Mouse (Mus musculus) forebrain, embryonic 11.5 days (tissue): ENCODE measurements around the gene Defb23. TPM values are rescaled to one million over a fixed set of nuclear protein-coding genes. Genes with fewer than 3 reads are reported as not detected.
"Not testable (repeated sequence)": the region's sequence is repeated elsewhere in the genome, so short reads cannot be mapped to it uniquely, and the experiment has no call there.

ENCODE experiments used
- ATAC-seq: fragments of 200-750 bp; cut with Nextera tagmentation; replicated peaks from 2 replicates; pipeline ENCODE4 v1.8.0; 2017; ENCODE audit warnings: moderate TSS enrichment; ENCODE audit not compliant: low FRiP score
- DNase-seq: peaks from one replicate; pipeline ENCODE4 v3.0.0-alpha.2; 2017; ENCODE audit warnings: low spot score
- H3K27ac ChIP-seq: fragments of 300-500 bp; sonication (generic); 2 replicates; pipeline ENCODE4 v1.5.1; 2014; ENCODE audit warnings: low read depth, low read length
- H3K27me3 ChIP-seq: fragments of 300-500 bp; sonication (generic); 2 replicates; pipeline ENCODE4 v1.6.1; 2014; ENCODE audit warnings: mild to moderate bottlenecking, low read length, mixed read lengths; ENCODE audit not compliant: control insufficient read depth, insufficient read depth
- H3K36me3 ChIP-seq: fragments of 300-500 bp; sonication (generic); 2 replicates; pipeline ENCODE4 v1.6.1; 2014; ENCODE audit warnings: mild to moderate bottlenecking, low read length, moderate library complexity, mixed read lengths; ENCODE audit not compliant: control insufficient read depth, insufficient read depth
- H3K4me1 ChIP-seq: fragments of 300-500 bp; sonication (generic); replicated peaks from 2 replicates; pipeline ENCODE4 v1.6.1; 2014; ENCODE audit warnings: low read length, mixed read lengths; ENCODE audit not compliant: control insufficient read depth, insufficient read depth
- H3K4me2 ChIP-seq: fragments of 300-500 bp; sonication (generic); 2 replicates; pipeline ENCODE4 v1.6.1; 2014; ENCODE audit warnings: low read depth, mild to moderate bottlenecking, low read length, moderate library complexity, mixed read lengths; ENCODE audit not compliant: severe bottlenecking
- H3K4me3 ChIP-seq: fragments of 300-500 bp; sonication (generic); 2 replicates; pipeline ENCODE4 v1.5.1; 2014; ENCODE audit warnings: low read depth, low read length
- H3K9ac ChIP-seq: fragments of 300-500 bp; sonication (generic); 2 replicates; pipeline ENCODE4 v1.6.1; 2014; ENCODE audit warnings: low read length
- H3K9me3 ChIP-seq: fragments of 300-500 bp; sonication (generic); 2 replicates; pipeline ENCODE4 v1.6.1; 2016; ENCODE audit warnings: low read length, mixed read lengths; ENCODE audit not compliant: control insufficient read depth
- WGBS: fragments of 180-500 bp; shearing (Covaris S2); extraction: QIAGEN DNeasy Blood & Tissue Kit; methylation state at CpG from one replicate; pipeline ENCODE4 v1.1.7; 2014; 5-methylcytosine and 5-hydroxymethylcytosine counted together
- polyA plus RNA-seq: library from polyadenylated mRNA; unstranded; fragments of >200 nt; fragmentation: Nextera tagmentation; extraction: Ambion mirVana; gene quantifications from 2 replicates; pipeline ENCODE4 v1.2.1, GENCODE M21; 2014

Gene Defb23
- polyA plus RNA-seq, 1 experiment from 2014 or later = not detected

DNA sequence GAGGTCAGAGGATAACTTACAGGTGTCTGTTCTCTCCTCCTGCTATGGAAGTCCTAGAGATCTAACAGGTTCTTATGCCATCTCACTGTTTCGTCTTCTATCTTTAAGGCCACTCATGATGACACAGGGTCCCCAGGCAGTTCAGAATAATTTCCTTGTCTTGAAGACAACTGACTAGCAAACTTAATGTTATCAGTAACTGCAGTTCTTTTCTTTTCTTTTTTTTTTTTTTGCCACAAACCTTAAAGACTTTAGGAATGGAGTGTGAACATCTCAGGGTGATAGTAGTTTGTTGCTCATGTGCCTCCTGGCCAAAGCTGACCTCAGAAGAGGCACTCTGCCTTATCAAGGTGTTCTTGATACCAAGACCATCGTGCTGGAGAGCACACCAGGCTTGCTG is 17.8 kb downstream of the Defb23 start:
- DNase-seq (no peak), ATAC-seq (no peak)
- Histone ChIP-seq H3K4me3 (no peak overlapping the region), H3K4me1 (no peaks in the 10 kb centered on the region), H3K36me3 (no peaks in the 10 kb centered on the region), H3K27ac (no peak overlapping the region), H3K9me3 (no peaks in the 10 kb centered on the region), H3K27me3 (no peaks in the 10 kb centered on the region), H3K9ac (no peak overlapping the region), H3K4me2 (no peak overlapping the region)
- WGBS = 86% methylated on average over 2 of the region's 2 CpGs

DNA sequence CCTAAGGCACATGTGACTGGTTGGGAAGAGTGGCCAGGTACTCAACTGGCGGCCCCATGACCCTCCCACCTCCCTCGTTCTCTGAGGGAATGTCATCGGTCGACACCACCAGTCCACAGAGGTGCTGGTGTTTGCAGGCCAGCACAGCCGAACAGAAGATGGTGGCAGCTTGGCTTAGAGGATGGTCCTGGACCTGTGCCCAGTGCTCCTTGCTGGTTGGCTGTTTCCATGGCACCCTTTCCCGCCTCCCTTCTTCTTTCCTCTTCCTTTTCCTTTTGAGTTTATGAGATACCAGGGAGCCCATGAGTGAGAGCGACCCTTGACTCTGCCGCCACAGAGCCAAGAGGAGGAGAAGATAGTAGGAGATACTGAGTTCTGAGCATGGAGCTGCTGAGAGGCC is 21.1 kb downstream of the Defb23 start:
- Histone ChIP-seq H3K4me2 (no peak overlapping the region), H3K27me3 (no peaks in the 10 kb centered on the region), H3K4me3 (no peak overlapping the region), H3K27ac (no peak overlapping the region), H3K9ac (no peak overlapping the region), H3K36me3 (no peaks in the 10 kb centered on the region), H3K9me3 (no peaks in the 10 kb centered on the region), H3K4me1 (no peaks in the 10 kb centered on the region)
- WGBS = 87% methylated on average over 8 of the region's 8 CpGs
- ATAC-seq (no peak), DNase-seq (no peak)

DNA sequence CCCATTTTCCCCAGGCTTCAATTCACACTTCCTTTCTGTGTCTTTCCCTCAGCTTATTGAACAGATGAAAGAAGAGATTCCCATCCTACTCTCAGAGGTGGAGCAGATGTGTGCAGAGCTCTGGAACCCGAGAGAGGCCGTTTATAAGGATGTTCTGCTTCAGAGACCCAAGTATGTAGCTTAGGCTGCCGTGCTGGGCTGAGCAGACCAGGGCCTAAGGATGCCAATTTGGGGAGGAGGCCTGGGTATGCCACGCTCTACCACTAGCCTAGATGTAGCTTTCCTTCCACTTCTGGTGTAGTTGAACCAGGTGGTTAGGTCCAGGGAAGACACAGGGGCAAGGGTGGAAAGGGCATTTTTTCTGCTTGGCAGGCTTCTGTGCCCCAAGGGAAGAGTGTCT is 22.1 kb downstream of the Defb23 start:
- ATAC-seq (no peak), DNase-seq (no peak)
- 83% methylated on average over 4 of the region's 4 CpGs for WGBS
- Histone ChIP-seq H3K4me2 (no peak overlapping the region), H3K4me1 (no peaks in the 10 kb centered on the region; the same call in 1 of the 2 replicates), H3K9ac (no peak overlapping the region), H3K27me3 (no peaks in the 10 kb centered on the region), H3K27ac (no peak overlapping the region), H3K9me3 (no peaks in the 10 kb centered on the region), H3K4me3 (no peak overlapping the region), H3K36me3 (no peaks in the 10 kb centered on the region)

DNA sequence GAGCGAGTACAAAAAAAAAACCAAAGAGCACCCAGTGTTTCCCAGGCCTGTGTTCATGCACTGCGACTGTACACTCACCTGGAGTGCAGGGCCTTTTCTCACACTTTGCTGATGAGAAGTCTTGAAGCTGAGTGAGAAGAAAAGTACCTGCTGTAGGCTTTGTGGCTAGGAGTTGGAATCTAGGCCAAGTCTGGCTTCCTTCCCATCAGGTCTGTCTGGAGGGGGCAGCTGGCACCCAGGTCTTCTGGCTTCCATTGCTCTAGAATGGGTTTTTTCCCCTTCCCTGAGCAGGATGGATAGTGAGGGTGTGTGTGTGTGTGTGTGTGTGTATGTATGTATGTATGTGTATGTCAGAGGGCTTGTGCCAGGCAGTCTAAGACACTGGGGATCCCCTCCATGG is 24.6 kb downstream of the Defb23 start:
- WGBS = 88% methylated on average over 2 of the region's 2 CpGs
- no peak for DNase-seq
- Histone ChIP-seq H3K36me3 (no peaks in the 10 kb centered on the region), H3K4me2 (no peak overlapping the region), H3K27me3 (no peaks in the 10 kb centered on the region), H3K9ac (no peak overlapping the region), H3K9me3 (no peaks in the 10 kb centered on the region), H3K4me1 (no peaks in the 10 kb centered on the region; the same call in 1 of the 2 replicates), H3K27ac (no peak overlapping the region), H3K4me3 (no peak overlapping the region)
- no peak for ATAC-seq

DNA sequence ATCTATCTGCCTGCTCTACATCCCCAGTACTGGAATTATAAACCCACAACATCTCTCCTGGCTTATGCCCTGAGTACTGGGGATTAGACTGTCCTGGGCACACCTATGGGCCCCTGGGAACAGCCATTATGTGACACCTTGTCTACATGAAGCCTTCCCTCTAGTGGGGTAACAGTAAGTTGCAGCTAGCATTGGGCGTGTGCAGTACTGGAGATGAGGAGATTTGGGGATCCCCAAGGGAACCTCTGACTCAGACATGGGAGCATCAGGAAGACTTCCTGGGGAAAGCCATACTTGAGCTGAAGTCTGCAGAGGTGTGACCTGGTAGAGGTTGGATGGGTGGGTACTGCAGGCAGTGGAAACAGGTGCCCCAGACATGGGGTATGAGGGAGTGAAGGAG is 25.5 kb downstream of the Defb23 start:
- H3K27ac ChIP-seq = no peak overlapping the region
- no peak overlapping the region for H3K4me3 ChIP-seq
- no peak overlapping the region for H3K4me2 ChIP-seq
- no peaks in the 10 kb centered on the region for H3K36me3 ChIP-seq
- no peaks in the 10 kb centered on the region for H3K9me3 ChIP-seq
- H3K27me3 ChIP-seq = no peaks in the 10 kb centered on the region
- DNase-seq (no peak), ATAC-seq (no peak)
- no peaks in the 10 kb centered on the region; the same call in 1 of the 2 replicates for H3K4me1 ChIP-seq
- WGBS = 69% methylated on average over 1 of the region's 1 CpGs
- H3K9ac ChIP-seq = no peak overlapping the region

DNA sequence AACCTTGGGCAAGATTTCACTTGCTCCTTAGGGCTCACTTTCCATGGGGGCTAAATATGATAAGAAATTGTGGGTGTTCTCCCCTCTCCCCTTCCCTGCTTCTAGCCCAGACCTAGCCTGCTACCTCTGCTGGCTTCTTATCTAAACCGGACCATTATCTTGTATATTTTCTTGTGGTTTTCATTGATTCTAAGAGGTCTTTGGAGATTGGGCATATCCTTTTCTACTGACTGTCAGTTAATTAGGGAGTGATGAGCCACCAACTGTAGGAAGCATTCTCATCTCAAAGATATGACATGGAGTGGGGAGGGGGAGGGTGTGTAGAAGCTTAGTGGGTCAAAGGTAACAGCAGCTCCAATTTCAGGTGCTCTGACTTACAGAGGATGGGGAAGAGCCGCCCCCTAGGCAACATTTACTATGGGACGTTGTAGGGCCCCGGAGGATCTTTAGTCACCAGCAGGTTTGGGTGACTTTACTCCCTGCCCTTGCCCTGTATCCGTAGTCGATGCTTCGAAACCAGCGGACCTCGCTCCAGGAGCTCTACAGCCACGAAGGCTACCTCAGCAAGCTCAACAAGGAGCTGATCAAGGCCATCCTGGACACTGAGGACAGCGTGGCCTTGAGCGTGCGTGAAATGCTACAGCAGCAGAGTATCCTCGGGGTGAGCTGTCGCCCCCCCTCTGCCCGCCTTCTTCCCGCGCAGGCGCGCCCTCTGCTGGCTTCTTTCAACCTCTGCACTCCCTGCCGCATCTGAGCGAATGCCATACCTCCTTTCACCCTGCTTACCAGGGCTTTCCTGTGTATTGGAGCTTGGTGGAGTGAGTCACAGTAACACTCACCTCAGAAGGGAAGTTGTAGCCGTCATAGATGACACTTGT is 27.2 kb downstream of the Defb23 start:
- DNase-seq = peak; percentile 93
- no peaks in the 10 kb centered on the region for H3K36me3 ChIP-seq
- peak; percentile 85 for ATAC-seq
- no peaks in the 10 kb centered on the region; the same call in 1 of the 2 replicates for H3K4me1 ChIP-seq
- WGBS = 4% methylated on average over 22 of the region's 23 CpGs
- H3K4me2 ChIP-seq = peak overlapping the region; percentile 70
- no peak overlapping the region for H3K27ac ChIP-seq
- no peaks in the 10 kb centered on the region for H3K27me3 ChIP-seq
- peak overlapping the region; percentile 28 for H3K4me3 ChIP-seq
- H3K9me3 ChIP-seq = no peaks in the 10 kb centered on the region
- H3K9ac ChIP-seq = peak overlapping the region; percentile 60

DNA sequence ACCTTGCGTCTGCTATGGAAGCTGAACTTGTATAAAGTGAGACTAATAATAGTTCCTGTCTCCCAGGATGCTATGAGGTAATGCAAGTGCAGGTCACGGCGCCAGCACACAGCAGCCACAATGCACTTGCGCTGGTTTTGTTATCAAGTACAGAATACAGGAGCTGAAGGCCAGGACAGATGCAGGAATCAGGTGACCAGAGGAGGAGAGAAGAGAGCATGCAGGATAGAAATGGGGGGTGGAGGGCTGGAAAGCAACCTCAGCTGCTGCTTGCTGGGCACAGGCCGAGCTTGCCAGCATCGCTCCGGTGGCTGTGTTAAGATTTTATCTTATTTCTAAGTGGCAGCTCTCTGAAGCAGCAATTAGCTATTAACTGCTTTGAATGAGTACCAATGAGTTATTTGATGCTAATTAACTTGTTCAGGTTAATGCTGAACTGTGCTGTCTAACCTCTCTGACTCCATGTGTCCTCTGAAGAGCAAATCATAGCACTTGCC is 28.0 kb downstream of the Defb23 start:
- H3K27me3 ChIP-seq = no peaks in the 10 kb centered on the region
- H3K4me1 ChIP-seq = no peaks in the 10 kb centered on the region; the same call in 1 of the 2 replicates
- no peak overlapping the region for H3K4me2 ChIP-seq
- H3K9ac ChIP-seq = no peak overlapping the region
- ATAC-seq (no peak), DNase-seq (no peak)
- no peaks in the 10 kb centered on the region for H3K36me3 ChIP-seq
- H3K9me3 ChIP-seq = no peaks in the 10 kb centered on the region
- H3K4me3 ChIP-seq = no peak overlapping the region
- WGBS = 76% methylated on average over 7 of the region's 7 CpGs
- no peak overlapping the region for H3K27ac ChIP-seq

DNA sequence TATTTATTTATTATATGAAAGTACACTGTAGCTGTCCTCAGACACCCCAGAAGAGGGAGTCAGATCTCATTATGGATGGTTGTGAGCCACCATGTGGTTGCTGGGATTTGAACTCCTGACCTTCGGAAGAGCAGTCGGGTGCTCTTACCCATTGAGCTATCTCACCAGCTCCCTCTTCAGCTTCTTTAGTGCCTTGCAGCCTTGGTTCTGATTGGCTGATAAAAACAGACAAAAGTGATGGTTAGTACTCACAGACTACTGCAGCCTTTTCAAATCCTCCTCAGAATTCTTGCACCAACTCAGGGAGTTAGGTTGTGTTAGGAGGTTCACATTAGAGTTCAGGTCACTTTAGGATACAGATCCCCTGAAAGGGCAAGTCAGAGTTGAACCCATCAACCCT is 35.9 kb downstream of the Defb23 start:
- ATAC-seq, H3K4me2 ChIP-seq, H3K36me3 ChIP-seq, H3K4me3 ChIP-seq, H3K27me3 ChIP-seq, H3K27ac ChIP-seq, DNase-seq, H3K9ac ChIP-seq, H3K9me3 ChIP-seq, H3K4me1 ChIP-seq: not testable (repeated sequence)
- 74% methylated on average over 2 of the region's 2 CpGs for WGBS
